Mouse (Mus musculus) activated CD4-positive, CD25-positive, alpha-beta regulatory T cell, adult 4 months (primary cell): ENCODE results near the gene Sh3rf1. TPM values are rescaled to one million over a fixed set of nuclear protein-coding genes. Genes with fewer than 3 reads are reported as not detected.
A peak's percentile ranks its signal among the peaks of the same experiment; 100 is the strongest.

ENCODE experiments used
- ATAC-seq: one replicate; pipeline ENCODE4 v1.8.0; 2017
- polyA plus RNA-seq, 2 experiments: library from polyadenylated mRNA; unstranded; fragments of 100-300 nt; shearing (Covaris generic); gene quantifications; one replicate each; pipeline ENCODE4 v1.2.1; 2017

The Sh3rf1 gene
- polyA plus RNA-seq, 2 experiments from 2014 or later = 5.6 to 6.5 TPM

GRCm38 (mm10) chr8:61426072-61426471, 202.4 kb downstream of the Sh3rf1 start:
- peak; percentile 62 for ATAC-seq

- peak; percentile 37 for ATAC-seq
Observed at GRCm38 (mm10) chr8:61426671-61427070, 203.0 kb downstream of the Sh3rf1 start.

DNA sequence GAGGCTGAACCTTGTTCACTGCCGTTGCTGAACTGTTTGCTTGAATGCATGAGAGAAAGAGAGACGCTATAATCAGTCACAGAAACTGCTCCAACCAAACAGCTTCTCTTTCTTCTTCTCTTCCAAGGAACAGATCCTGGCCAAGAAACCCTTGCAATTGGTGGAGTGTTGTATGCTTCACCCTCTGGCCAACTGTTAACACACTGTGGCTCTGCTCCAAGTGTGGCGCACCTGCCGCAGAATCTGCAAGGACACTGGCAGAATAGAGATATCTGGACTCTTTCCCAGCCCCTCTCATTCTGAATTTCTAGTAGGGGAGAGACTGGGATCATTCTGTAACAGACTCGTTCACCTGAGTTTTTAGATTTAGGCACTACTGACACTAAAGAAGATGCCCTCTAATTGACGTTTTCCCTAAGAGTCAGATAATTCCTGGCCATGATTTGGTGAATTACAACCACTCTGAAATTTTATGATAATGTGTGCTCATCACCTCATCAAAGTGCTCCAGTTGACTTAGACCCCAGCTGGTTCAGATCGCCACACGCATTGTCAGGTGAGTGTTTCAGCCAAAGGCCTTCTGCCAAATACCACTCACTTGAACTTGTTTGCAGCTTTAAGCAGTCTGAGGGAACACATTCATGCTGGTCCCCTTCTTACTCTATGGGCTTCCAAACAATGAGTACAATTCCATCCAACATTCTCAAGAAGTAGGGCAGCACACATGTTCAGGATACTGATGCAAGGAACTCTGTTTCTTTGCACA, 204.4 kb downstream of the Sh3rf1 start:
- ATAC-seq = no peak

DNA sequence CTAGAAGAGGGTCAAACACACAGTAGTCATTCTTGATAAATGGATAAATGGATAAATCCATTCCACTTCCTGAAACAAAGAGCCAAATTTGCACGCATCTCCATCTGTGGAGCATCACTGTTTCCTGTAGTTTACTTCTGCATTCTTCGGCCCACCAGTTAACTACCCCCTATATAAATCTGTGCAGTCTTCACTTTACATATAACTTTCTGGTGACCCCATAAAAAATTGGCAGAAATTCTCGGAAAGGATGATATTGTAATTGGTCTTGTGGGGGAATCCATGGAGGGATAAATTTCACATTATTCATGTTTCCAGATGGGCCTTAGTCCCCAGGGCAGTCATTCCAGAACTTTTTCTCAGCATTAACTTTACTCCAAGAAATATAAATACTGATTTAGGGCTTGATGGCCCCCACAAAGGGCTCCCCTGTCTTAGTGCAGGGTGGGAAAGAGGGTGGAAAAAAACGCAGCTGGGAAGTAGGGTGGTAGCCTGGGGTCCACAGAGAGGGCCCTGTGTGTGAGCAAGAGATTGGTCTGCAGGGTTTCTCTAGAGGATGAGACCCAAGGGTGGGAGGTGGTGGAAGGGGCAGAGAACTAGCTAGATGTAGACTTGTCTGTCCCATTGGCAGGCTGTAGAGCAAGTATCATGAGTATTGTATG, 205.3 kb downstream of the Sh3rf1 start:
- ATAC-seq = no peak

DNA sequence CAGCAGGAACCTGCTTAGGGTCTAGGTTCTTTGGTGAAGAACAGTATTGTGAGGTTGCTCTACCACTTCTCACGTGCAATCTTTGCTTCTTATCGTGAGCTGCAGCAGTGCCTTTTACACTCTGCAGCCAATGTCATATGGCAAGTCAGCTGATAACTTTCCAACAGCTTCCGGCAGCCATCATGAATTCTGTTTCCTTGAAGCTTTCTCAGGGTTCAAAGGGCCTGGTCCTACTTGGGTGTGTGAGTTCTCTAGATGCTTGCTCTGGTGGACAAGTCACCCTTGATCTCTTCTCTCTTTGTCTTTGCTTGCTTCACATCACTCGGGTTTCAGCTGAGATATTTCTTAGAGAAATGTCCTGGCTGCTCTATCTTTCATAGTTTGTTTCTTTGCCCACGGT, 211.8 kb downstream of the Sh3rf1 start:
- no peak for ATAC-seq

DNA sequence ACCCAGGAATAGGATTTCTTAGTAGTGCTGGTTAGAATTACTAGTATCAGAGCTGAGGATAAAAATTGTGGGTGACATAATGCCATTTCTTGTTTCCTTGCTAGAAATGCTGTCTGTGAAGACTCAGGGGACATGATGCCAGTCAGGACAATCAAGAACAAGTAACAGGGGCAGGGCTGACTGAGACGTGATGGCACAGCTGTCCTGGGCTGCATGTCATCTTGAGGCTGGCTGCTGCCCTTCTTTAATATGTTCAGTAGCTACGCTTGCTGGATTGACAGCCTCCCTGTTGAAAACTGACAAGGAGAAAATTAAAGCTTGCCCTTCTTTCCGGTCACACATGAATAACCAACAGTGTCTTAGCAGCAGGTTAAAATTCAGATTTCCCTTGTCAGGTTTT, 212.5 kb downstream of the Sh3rf1 start:
- no peak for ATAC-seq

GRCm38 (mm10) chr8:61436586-61437304, 213.1 kb downstream of the Sh3rf1 start:
- no peak for ATAC-seq

DNA sequence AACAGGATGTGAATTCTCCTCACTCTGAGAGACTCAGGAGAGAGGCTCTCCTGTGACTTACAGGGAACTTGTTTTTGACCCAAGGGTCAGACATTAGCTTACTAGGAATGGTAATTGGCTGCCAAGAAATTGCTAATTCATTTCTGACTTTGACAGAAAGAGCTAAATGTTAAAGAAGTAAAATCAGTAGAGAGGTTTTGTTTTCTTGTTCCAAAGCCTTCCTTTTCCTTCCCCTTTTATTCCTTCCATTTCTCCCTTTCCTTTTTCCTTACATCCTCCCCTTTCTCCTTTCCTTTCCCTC, 213.6 kb downstream of the Sh3rf1 start:
- ATAC-seq = no peak

GRCm38 (mm10) chr8:61442988-61443387, 219.3 kb downstream of the Sh3rf1 start:
- ATAC-seq = no peak

GRCm38 (mm10) chr8:61444358-61444757, 220.7 kb downstream of the Sh3rf1 start:
- ATAC-seq = no peak

Other genes starting within 250 kb of the Sh3rf1 start
- 10 to 100 TPM; 19.1 to 22.9 TPM for gene Clcn3, start 240.6 kb upstream of the Sh3rf1 start, polyA plus RNA-seq
- 1 to 10 TPM; 6.8 to 7.0 TPM for gene Nek1, start 230.7 kb upstream of the Sh3rf1 start, polyA plus RNA-seq